8 mouse cellular contexts compared by ENCODE assay signal in genomic region chr17:57012245-57012795, GRCm38 (mm10). TPM values are rescaled to one million over a fixed set of nuclear protein-coding genes. Genes with fewer than 3 reads are reported as not detected.
DNase-seq lines count a peak whose midpoint lies in the region; ATAC-seq and TF ChIP-seq lines count a peak whose summit lies in the region.

No protein-coding gene starts in this region.

- H3K9ac ChIP-seq in heart, embryonic 14.5 days (ENCODE audit: low read length): peak overlapping the region; percentile 83; the same call in 1 of the 2 replicates
- peak overlapping the region; percentile 63; the same call in 1 of the 2 replicates for H3K9ac ChIP-seq in forebrain, embryonic 15.5 days (replicated peaks)
- H3K9ac ChIP-seq in liver, embryonic 16.5 days (ENCODE audit: low read depth, low read length): no peak overlapping the region

- H3K36me3 ChIP-seq in heart, embryonic 14.5 days (ENCODE audit: control insufficient read depth, insufficient read depth, low read length): peaks cover 23% of the 10 kb centered on the region
- H3K36me3 ChIP-seq in G1E (replicated peaks): peaks cover 28% of the 10 kb centered on the region
- H3K36me3 ChIP-seq in forebrain, embryonic 15.5 days: peaks cover 14% of the 10 kb centered on the region
- peaks cover 10% of the 10 kb centered on the region for H3K36me3 ChIP-seq in liver, embryonic 16.5 days (ENCODE audit: control insufficient read depth, insufficient read depth)

- peaks cover 4 to 11% of the 10 kb centered on the region in 2 experiments; a peak in 2 of 4 replicates for H3K4me1 ChIP-seq in heart, embryonic 14.5 days (ENCODE audit: control insufficient read depth in 2 of 2, insufficient read depth in 2 of 2, low read length in 2 of 2)
- H3K4me1 ChIP-seq in G1E (ENCODE audit: insufficient read depth, low read depth, low read length): peaks cover 55% of the 10 kb centered on the region
- H3K4me1 ChIP-seq in forebrain, embryonic 15.5 days: peaks cover 20% of the 10 kb centered on the region
- H3K4me1 ChIP-seq in liver, embryonic 16.5 days (ENCODE audit: control insufficient read depth, low read depth, low read length): peaks cover 21% of the 10 kb centered on the region

- 69% methylated on average over 13 of the region's 13 CpGs for WGBS in heart, embryonic 14.5 days
- WGBS in forebrain, embryonic 15.5 days: 71% methylated on average over 13 of the region's 13 CpGs
- 67% methylated on average over 13 of the region's 13 CpGs for WGBS in liver, embryonic 16.5 days (ENCODE audit: insufficient replicate concordance)

- ATAC-seq in heart, embryonic 14.5 days (ENCODE audit: insufficient number of reproducible peaks, insufficient read depth, low FRiP score, low read depth): no peak
- no peak for ATAC-seq in G1E (ENCODE audit: extremely low read depth, insufficient number of reproducible peaks, low FRiP score, poor library complexity, severe bottlenecking)
- no peak for ATAC-seq in forebrain, embryonic 15.5 days (replicated peaks)
- ATAC-seq in liver, embryonic 16.5 days (ENCODE audit: low read depth): no peak

- no peak overlapping the region; a peak in 1 of 4 replicates for H3K27ac ChIP-seq in heart, embryonic 14.5 days (replicated peaks in 1 of 2; ENCODE audit: control insufficient read depth in 1 of 2, insufficient read depth in 1 of 2, low read depth in 2 of 2, low read length in 2 of 2)
- H3K27ac ChIP-seq in forebrain, embryonic 15.5 days (replicated peaks): peak overlapping the region; percentile 95
- peak overlapping the region; percentile 74 for H3K27ac ChIP-seq in liver, embryonic 16.5 days (ENCODE audit: low read length)

- H3K4me3 ChIP-seq in heart, embryonic 14.5 days (ENCODE audit: control insufficient read depth in 1 of 2, insufficient read depth in 1 of 2, low read depth in 1 of 2, low read length in 2 of 2): peak overlapping the region in 1 of 2 experiments; percentile 86; a peak in 1 of 4 replicates
- peak overlapping the region; percentile 88; the same call in 1 of the 2 replicates for H3K4me3 ChIP-seq in G1E (ENCODE audit: low read depth, low read length)
- peak overlapping the region; percentile 79 for H3K4me3 ChIP-seq in forebrain, embryonic 15.5 days
- H3K4me3 ChIP-seq in liver, embryonic 16.5 days (ENCODE audit: low read depth, low read length): peak overlapping the region; percentile 68

- no peak for TF ChIP-seq CTCF in G1E (IDR thresholded peaks at IDR 0.05; ENCODE audit: low read depth, low read length)

- no peak for DNase-seq in heart, adult 8-10 months (ENCODE audit: low spot score)
- DNase-seq in G1E (ENCODE audit: low spot score): no peak
- no peak for DNase-seq in MN1 (ENCODE audit: low spot score)
- DNase-seq in adrenal gland, adult 18-20 months (ENCODE audit: low spot score in 2 of 2): no peak
- DNase-seq in gastrocnemius, postnatal 36 days: no peak

- intact Hi-C loops in gastrocnemius, postnatal 36 days (cut with DNase I): loop anchor here (2.0 kb wide), 1 partner anchor 18 kb away; the partner anchor contains the start of gene Khsrp

- H3K27me3 ChIP-seq in heart, embryonic 14.5 days (ENCODE audit: control insufficient read depth, insufficient read depth, low read length): no peaks in the 10 kb centered on the region
- H3K27me3 ChIP-seq in G1E (ENCODE audit: insufficient read depth, low read length): no peaks in the 10 kb centered on the region
- no peaks in the 10 kb centered on the region for H3K27me3 ChIP-seq in forebrain, embryonic 15.5 days
- no peaks in the 10 kb centered on the region for H3K27me3 ChIP-seq in liver, embryonic 16.5 days (ENCODE audit: control insufficient read depth, insufficient read depth, low read depth, low read length)

- H3K9me3 ChIP-seq in heart, embryonic 14.5 days (ENCODE audit: control insufficient read depth, low read length): no peaks in the 10 kb centered on the region
- H3K9me3 ChIP-seq in G1E (replicated peaks): no peaks in the 10 kb centered on the region
- H3K9me3 ChIP-seq in forebrain, embryonic 15.5 days: no peaks in the 10 kb centered on the region
- no peaks in the 10 kb centered on the region for H3K9me3 ChIP-seq in liver, embryonic 16.5 days (replicated peaks; ENCODE audit: control insufficient read depth, low read length)

- peak overlapping the region; percentile 74 for H3K4me2 ChIP-seq in heart, embryonic 14.5 days (ENCODE audit: low read length)
- peak overlapping the region; percentile 69 for H3K4me2 ChIP-seq in forebrain, embryonic 15.5 days (replicated peaks)
- peak overlapping the region; percentile 82 for H3K4me2 ChIP-seq in liver, embryonic 16.5 days (ENCODE audit: low read depth, low read length)

RNA-seq across cellular contexts. Expression of gene Gm17949, which starts 1.1 kb away (rescaled TPM):
- 0.34 TPM in 1 of 2 replicates, not detected in the other for polyA plus RNA-seq in heart, embryonic 14.5 days (2014; fragmentation: Nextera tagmentation; extraction: Ambion mirVana)
- under 1 TPM in 2 of 4 experiments, not detected in 2; 0.37 to 0.60 TPM for total RNA-seq in heart, adult 8-10 months (2022)
- 0.98 TPM in 1 of 2 replicates, not detected in the other for total RNA-seq in G1E (2014; fragmentation: Nextera tagmentation)
- total RNA-seq in G1E (2017): 0.12 and 0.27 TPM in 2 replicates
- polyA plus RNA-seq in G1E (2012): 0.11 and 0.21 TPM in 2 replicates
- polyA plus RNA-seq in forebrain, embryonic 15.5 days (2015; fragmentation: Nextera tagmentation; extraction: Ambion mirVana): 0.31 and 0.47 TPM in 2 replicates
- 0.13 and 0.21 TPM in 2 replicates for polyA plus RNA-seq in liver, embryonic 16.5 days (2015; fragmentation: Nextera tagmentation; extraction: Ambion mirVana)
- under 1 TPM in 1 of 2 experiments, not detected in 1; 0.26 TPM for total RNA-seq in adrenal gland, adult 18-20 months (2021)
- total RNA-seq in gastrocnemius, postnatal 36 days (2021): not detected

RNA-seq across cellular contexts. Expression of gene Gtf2f1, which starts 1.2 kb away (rescaled TPM):
- 29.2 and 31.0 TPM in 2 replicates for polyA plus RNA-seq in heart, embryonic 14.5 days (2014; fragmentation: Nextera tagmentation; extraction: Ambion mirVana)
- 10 to 100 TPM; 17.7 to 25.1 (median 20.6) TPM for total RNA-seq in heart, adult 8-10 months (2022)
- 104 and 113 TPM in 2 replicates for total RNA-seq in G1E (2014; fragmentation: Nextera tagmentation)
- 101 and 102 TPM in 2 replicates for total RNA-seq in G1E (2017)
- 145 and 151 TPM in 2 replicates for polyA plus RNA-seq in G1E (2012)
- 80.4 and 81.7 TPM in 2 replicates for polyA plus RNA-seq in forebrain, embryonic 15.5 days (2015; fragmentation: Nextera tagmentation; extraction: Ambion mirVana)
- polyA plus RNA-seq in liver, embryonic 16.5 days (2015; fragmentation: Nextera tagmentation; extraction: Ambion mirVana): 45.4 and 47.0 TPM in 2 replicates
- 10 to 100 TPM; 56.4 to 72.1 TPM for total RNA-seq in adrenal gland, adult 18-20 months (2021)
- 10 to 100 TPM; 15.1 to 16.8 TPM for total RNA-seq in gastrocnemius, postnatal 36 days (2021)

RNA-seq across cellular contexts. Expression of gene Pspn, which starts 12.5 kb away (rescaled TPM):
- polyA plus RNA-seq in heart, embryonic 14.5 days (2014; fragmentation: Nextera tagmentation; extraction: Ambion mirVana): not detected in 2 replicates
- not detected for total RNA-seq in heart, adult 8-10 months (2022)
- total RNA-seq in G1E (2014; fragmentation: Nextera tagmentation) (not detected in 2 replicates), G1E (2017) (not detected in 2 replicates)
- not detected in 2 replicates for polyA plus RNA-seq in G1E (2012)
- polyA plus RNA-seq in forebrain, embryonic 15.5 days (2015; fragmentation: Nextera tagmentation; extraction: Ambion mirVana): 0.45 and 0.55 TPM in 2 replicates
- not detected in 2 replicates for polyA plus RNA-seq in liver, embryonic 16.5 days (2015; fragmentation: Nextera tagmentation; extraction: Ambion mirVana)
- total RNA-seq in adrenal gland, adult 18-20 months (2021): 1 to 10 TPM in 1 of 2 experiments, not detected in 1; 1.3 TPM
- total RNA-seq in gastrocnemius, postnatal 36 days (2021): not detected

RNA-seq across cellular contexts. Expression of gene Alkbh7, which starts 15.2 kb away (rescaled TPM):
- 54.9 and 55.7 TPM in 2 replicates for polyA plus RNA-seq in heart, embryonic 14.5 days (2014; fragmentation: Nextera tagmentation; extraction: Ambion mirVana)
- total RNA-seq in heart, adult 8-10 months (2022): 10 to 100 TPM; 68.0 to 76.3 (median 74.3) TPM
- total RNA-seq in G1E (2014; fragmentation: Nextera tagmentation) (12.9 and 23.0 TPM in 2 replicates), G1E (2017) (25.5 and 26.8 TPM in 2 replicates)
- polyA plus RNA-seq in G1E (2012): 46.0 and 53.2 TPM in 2 replicates
- 43.7 and 46.2 TPM in 2 replicates for polyA plus RNA-seq in forebrain, embryonic 15.5 days (2015; fragmentation: Nextera tagmentation; extraction: Ambion mirVana)
- 15.9 and 19.6 TPM in 2 replicates for polyA plus RNA-seq in liver, embryonic 16.5 days (2015; fragmentation: Nextera tagmentation; extraction: Ambion mirVana)
- total RNA-seq in adrenal gland, adult 18-20 months (2021): 10 to 100 TPM; 44.2 to 65.2 TPM
- 10 to 100 TPM; 21.6 to 22.7 TPM for total RNA-seq in gastrocnemius, postnatal 36 days (2021)

RNA-seq across cellular contexts. Expression of gene Khsrp, which starts 19.0 kb away (rescaled TPM):
- 32.2 and 36.9 TPM in 2 replicates for polyA plus RNA-seq in heart, embryonic 14.5 days (2014; fragmentation: Nextera tagmentation; extraction: Ambion mirVana)
- 10 to 100 TPM; 35.0 to 47.6 (median 38.6) TPM for total RNA-seq in heart, adult 8-10 months (2022)
- total RNA-seq in G1E (2014; fragmentation: Nextera tagmentation) (296 and 302 TPM in 2 replicates), G1E (2017) (59.0 and 63.6 TPM in 2 replicates)
- 282 and 302 TPM in 2 replicates for polyA plus RNA-seq in G1E (2012)
- 35.2 and 37.0 TPM in 2 replicates for polyA plus RNA-seq in forebrain, embryonic 15.5 days (2015; fragmentation: Nextera tagmentation; extraction: Ambion mirVana)
- 9.6 and 11.1 TPM in 2 replicates for polyA plus RNA-seq in liver, embryonic 16.5 days (2015; fragmentation: Nextera tagmentation; extraction: Ambion mirVana)
- total RNA-seq in adrenal gland, adult 18-20 months (2021): 10 to 100 TPM; 84.2 to 92.7 TPM
- 10 to 100 TPM; 20.8 to 27.9 TPM for total RNA-seq in gastrocnemius, postnatal 36 days (2021)

Comparison
In these comparisons a context has a peak if more than half of its experiments do, and no peak if none do; other contexts are left out.
1. H3K27ac ChIP-seq: peak in forebrain, embryonic 15.5 days (single experiment) and liver, embryonic 16.5 days (single experiment); none in heart, embryonic 14.5 days (0 of 2).
2. Peak in every context shown above with its lines, with median percentiles within 50 percentile points of each other: H3K4me2 ChIP-seq.